Mouse (Mus musculus): Measurements from ENCODE around the gene Vmn1r61. TPM values are rescaled to one million over a fixed set of nuclear protein-coding genes. Genes with fewer than 3 reads are reported as not detected.

The Vmn1r61 gene
- not detected in 2 replicates for polyA plus RNA-seq (2015; fragmentation: Nextera tagmentation; extraction: Ambion mirVana)

DNA sequence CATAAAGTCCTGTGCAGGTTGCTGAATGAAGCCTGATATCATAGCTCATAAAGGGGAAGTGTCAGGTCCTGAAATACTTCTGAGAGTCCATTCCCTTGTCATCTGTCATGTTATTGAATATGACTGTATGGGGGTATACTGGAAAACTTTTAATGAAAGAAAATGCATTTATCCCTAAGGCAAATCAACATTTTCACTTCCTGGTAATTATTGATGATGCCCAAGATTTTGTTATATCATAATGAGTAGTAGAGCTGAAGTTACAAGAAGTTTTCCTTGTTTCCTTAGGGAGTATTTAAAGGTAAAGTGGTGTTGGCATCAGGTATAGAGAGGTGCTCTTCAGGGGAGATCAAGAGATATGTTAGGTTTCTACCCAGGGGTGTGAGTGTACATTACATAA is at the start of gene Vmn1r61:
Vmn1r61 (minus strand) TSS at position 101 of the 400 bp plus-strand sequence.
- no peak within 1 kb of the TSS for H3K4me2 ChIP-seq (ENCODE audit: low read depth, low read length)
- H3K4me1 ChIP-seq (ENCODE audit: control insufficient read depth, insufficient read depth, low read length), result no peaks in the 10 kb centered on the region
- H3K4me3 ChIP-seq (ENCODE audit: low read length), result no peak within 1 kb of the TSS
- H3K9ac ChIP-seq (ENCODE audit: low read length), result no peak within 1 kb of the TSS
- H3K27me3 ChIP-seq (ENCODE audit: control insufficient read depth, insufficient read depth, low read length), result no peaks in the 10 kb centered on the region
- H3K9me3 ChIP-seq (replicated peaks; ENCODE audit: control insufficient read depth, low read length), result peaks cover 2% of the 10 kb centered on the region; the same call in 1 of the 2 replicates
- no peak for ATAC-seq (replicated peaks; ENCODE audit: extremely low read depth, insufficient read depth, low FRiP score)
- H3K27ac ChIP-seq (ENCODE audit: low read length), result no peak within 1 kb of the TSS
- no peaks in the 10 kb centered on the region for H3K36me3 ChIP-seq (ENCODE audit: control insufficient read depth, insufficient read depth)

Other genes starting within 250 kb of the Vmn1r61 start
- gene Vmn1r58, start 199.9 kb downstream of the Vmn1r61 start, polyA plus RNA-seq (2015; fragmentation: Nextera tagmentation; extraction: Ambion mirVana), result not detected in 2 replicates
- gene Vmn1r59, start 156.5 kb downstream of the Vmn1r61 start, polyA plus RNA-seq (2015; fragmentation: Nextera tagmentation; extraction: Ambion mirVana), result not detected in 2 replicates
- gene Vmn2r28, start 119.3 kb downstream of the Vmn1r61 start, polyA plus RNA-seq (2015; fragmentation: Nextera tagmentation; extraction: Ambion mirVana), result not detected in 2 replicates
- not detected in 2 replicates for gene Vmn1r60, start 66.0 kb downstream of the Vmn1r61 start, polyA plus RNA-seq (2015; fragmentation: Nextera tagmentation; extraction: Ambion mirVana)
- gene Vmn1r62, start 60.3 kb upstream of the Vmn1r61 start, polyA plus RNA-seq (2015; fragmentation: Nextera tagmentation; extraction: Ambion mirVana), result not detected in 2 replicates
- gene Vmn1r63, start 192.2 kb upstream of the Vmn1r61 start, polyA plus RNA-seq (2015; fragmentation: Nextera tagmentation; extraction: Ambion mirVana), result not detected in 2 replicates